Mouse (Mus musculus) frontal cortex, adult (tissue): ENCODE measurements around the gene Edaradd.
A peak's percentile ranks its signal among the peaks of the same experiment; 100 is the strongest.

Experiments used
- ATAC-seq: cut with Nextera tagmentation; 2 replicates; pipeline ENCODE4 v1.9.2; 2017; ENCODE audit warnings: mild to moderate bottlenecking, moderate library complexity, mixed read lengths; ENCODE audit not compliant: low TSS enrichment

Edaradd gene

GRCm38 (mm10) chr13:12519955-12520584 is at the start of gene Edaradd:
Gene Edaradd (minus strand): TSS chr13:12520438.
- ATAC-seq: peak; percentile 93

- ATAC-seq: no peak
These were observed 49.5 kb upstream of the Edaradd start for GRCm38 (mm10) chr13:12569741-12570140.

GRCm38 (mm10) chr13:12568597-12569469 is 48.6 kb upstream of the Edaradd start:
- no peak for ATAC-seq

- ATAC-seq: no peak
These were observed 47.7 kb upstream of the Edaradd start for GRCm38 (mm10) chr13:12567936-12568335.

- peak; percentile 98 for ATAC-seq
These were observed 45.6 kb upstream of the Edaradd start, which contains the start of gene Ero1lb for GRCm38 (mm10) chr13:12565621-12566390. Gene Ero1lb (plus strand): TSS chr13:12565874.

GRCm38 (mm10) chr13:12562256-12562655 is 42.0 kb upstream of the Edaradd start:
- ATAC-seq: no peak

- no peak for ATAC-seq
These were observed 41.5 kb upstream of the Edaradd start for GRCm38 (mm10) chr13:12561729-12562128.

GRCm38 (mm10) chr13:12559462-12560120 is 39.4 kb upstream of the Edaradd start:
- ATAC-seq: no peak

- ATAC-seq: no peak
These were observed 38.8 kb upstream of the Edaradd start for GRCm38 (mm10) chr13:12559044-12559443.

- no peak for ATAC-seq
These were observed 34.0 kb upstream of the Edaradd start for GRCm38 (mm10) chr13:12554211-12554610.

- ATAC-seq: no peak
These were observed 23.8 kb upstream of the Edaradd start for GRCm38 (mm10) chr13:12543880-12544568.

GRCm38 (mm10) chr13:12543246-12543645 is 23.0 kb upstream of the Edaradd start:
- ATAC-seq: no peak

GRCm38 (mm10) chr13:12542006-12542981 is 22.1 kb upstream of the Edaradd start:
- ATAC-seq: peak; percentile 39; the same call in 1 of the 2 replicates

- ATAC-seq: peak; percentile 27
These were observed 19.9 kb upstream of the Edaradd start for GRCm38 (mm10) chr13:12540119-12540518.

GRCm38 (mm10) chr13:12539716-12540115 is 19.5 kb upstream of the Edaradd start:
- peak; percentile 73 for ATAC-seq

GRCm38 (mm10) chr13:12537971-12538370 is 17.7 kb upstream of the Edaradd start:
- 0 out of 2 replicates have a peak, but pooled peaks have one; percentile 41 for ATAC-seq

- no peak for ATAC-seq
These were observed 14.4 kb upstream of the Edaradd start for GRCm38 (mm10) chr13:12534628-12535027.

- no peak for ATAC-seq
These were observed 5.4 kb upstream of the Edaradd start for GRCm38 (mm10) chr13:12525678-12526077.

- no peak for ATAC-seq
These were observed 2.1 kb upstream of the Edaradd start for GRCm38 (mm10) chr13:12522346-12522745.

- no peak for ATAC-seq
These were observed 867 bp downstream of the Edaradd start for GRCm38 (mm10) chr13:12519371-12519770.
